Mouse (Mus musculus) embryonic facial prominence, embryonic 13.5 days (tissue): Measurements from ENCODE around the gene Pcbp2. TPM values are rescaled to one million over a fixed set of nuclear protein-coding genes. Genes with fewer than 3 reads are reported as not detected.
A peak's percentile ranks its signal among the peaks of the same experiment; 100 is the strongest.

Experiments
- ATAC-seq: fragments of 200-750 bp; cut with Nextera tagmentation; 2 replicates; pipeline ENCODE4 v1.8.0; 2017; ENCODE audit warnings: low read depth; ENCODE audit not compliant: insufficient number of reproducible peaks, insufficient read depth, low FRiP score, low TSS enrichment
- H3K27ac ChIP-seq: fragments of 300-500 bp; sonication (generic); 2 replicates; pipeline ENCODE4 v1.5.1; 2015; ENCODE audit warnings: moderate library complexity, mild to moderate bottlenecking, inconsistent platforms
- H3K27me3 ChIP-seq: fragments of 300-500 bp; sonication (generic); 2 replicates; pipeline ENCODE4 v1.6.1; 2015; ENCODE audit warnings: mild to moderate bottlenecking, inconsistent platforms
- H3K36me3 ChIP-seq: fragments of 300-500 bp; sonication (generic); 2 replicates; pipeline ENCODE4 v1.6.1; 2015; ENCODE audit warnings: mild to moderate bottlenecking, inconsistent platforms
- H3K4me1 ChIP-seq: fragments of 300-500 bp; sonication (generic); 2 replicates; pipeline ENCODE4 v1.6.1; 2015; ENCODE audit warnings: inconsistent platforms
- H3K4me2 ChIP-seq: fragments of 300-500 bp; sonication (generic); 2 replicates; pipeline ENCODE4 v1.6.1; 2015; ENCODE audit warnings: moderate library complexity, mild to moderate bottlenecking, inconsistent platforms
- H3K4me3 ChIP-seq: fragments of 300-500 bp; sonication (generic); 2 replicates; pipeline ENCODE4 v1.5.1; 2015; ENCODE audit warnings: mild to moderate bottlenecking, inconsistent platforms
- H3K9ac ChIP-seq: fragments of 300-500 bp; sonication (generic); 2 replicates; pipeline ENCODE4 v1.6.1; 2015; ENCODE audit warnings: mild to moderate bottlenecking, inconsistent platforms
- H3K9me3 ChIP-seq: fragments of 300-500 bp; sonication (generic); 2 replicates; pipeline ENCODE4 v1.6.1; 2016; ENCODE audit warnings: inconsistent platforms
- WGBS: fragments of 180-500 bp; shearing (Covaris S2); methylation state at CpG from one replicate; pipeline ENCODE4 v1.1.7; 2015; ENCODE audit warnings: mixed read lengths; 5-methylcytosine and 5-hydroxymethylcytosine counted together
- polyA plus RNA-seq: library from polyadenylated mRNA; unstranded; fragments of >200 nt; fragmentation: Nextera tagmentation; extraction: Ambion mirVana; gene quantifications from 2 replicates; pipeline ENCODE4 v1.2.1, GENCODE M21; 2015

The Pcbp2 gene
- polyA plus RNA-seq, 1 experiment from 2014 or later: 262 TPM

- no peak for ATAC-seq
- H3K36me3 ChIP-seq: peaks cover 5% of the 10 kb centered on the region; the same call in 1 of the 2 replicates
- H3K27ac ChIP-seq: no peak overlapping the region
- no peak overlapping the region for H3K4me3 ChIP-seq
- H3K4me1 ChIP-seq: peaks cover 12% of the 10 kb centered on the region
- no peaks in the 10 kb centered on the region for H3K9me3 ChIP-seq
- H3K27me3 ChIP-seq: no peaks in the 10 kb centered on the region
- H3K9ac ChIP-seq: no peak overlapping the region
- WGBS: 96% methylated on average over 9 of the region's 9 CpGs
- H3K4me2 ChIP-seq: no peak overlapping the region
Observed at GRCm38 (mm10) chr15:102468675-102469370, 1.5 kb upstream of the Pcbp2 start.

- Histone ChIP-seq H3K4me3 (peak overlapping the region; percentile 86), H3K27ac (peak overlapping the region; percentile 99), H3K9ac (peak overlapping the region; percentile 98), H3K4me2 (peak overlapping the region; percentile 73), H3K27me3 (no peaks in the 10 kb centered on the region), H3K4me1 (peaks cover 12% of the 10 kb centered on the region), H3K36me3 (peaks cover 24% of the 10 kb centered on the region), H3K9me3 (no peaks in the 10 kb centered on the region)
- peak; percentile 53; the same call in 1 of the 2 replicates for ATAC-seq
- under 1% methylated on average over 46 of the region's 67 CpGs for WGBS
Observed at GRCm38 (mm10) chr15:102470605-102471294, 411 bp downstream of the Pcbp2 start.

GRCm38 (mm10) chr15:102471295-102471645 lies 931 bp downstream of the Pcbp2 start:
- under 1% methylated on average over 10 of the region's 10 CpGs for WGBS
- H3K4me1 ChIP-seq: peaks cover 12% of the 10 kb centered on the region

GRCm38 (mm10) chr15:102471727-102472126 lies 1.4 kb downstream of the Pcbp2 start:
- Histone ChIP-seq H3K4me2 (peak overlapping the region; percentile 73), H3K9me3 (no peaks in the 10 kb centered on the region), H3K36me3 (peaks cover 34% of the 10 kb centered on the region), H3K4me3 (peak overlapping the region; percentile 86), H3K9ac (peak overlapping the region; percentile 98; the same call in 1 of the 2 replicates), H3K4me1 (peaks cover 12% of the 10 kb centered on the region), H3K27me3 (no peaks in the 10 kb centered on the region), H3K27ac (no peak overlapping the region)
- no peak for ATAC-seq

More at GRCm38 (mm10) chr15:102471295-102471645, 931 bp downstream of the Pcbp2 start:
- ATAC-seq: no peak
- Histone ChIP-seq H3K4me3 (peak overlapping the region; percentile 86), H3K9ac (peak overlapping the region; percentile 98), H3K27ac (peak overlapping the region; percentile 99), H3K36me3 (peaks cover 29% of the 10 kb centered on the region), H3K27me3 (no peaks in the 10 kb centered on the region), H3K4me2 (peak overlapping the region; percentile 73), H3K9me3 (no peaks in the 10 kb centered on the region)

- Histone ChIP-seq H3K9me3 (no peaks in the 10 kb centered on the region), H3K9ac (no peak overlapping the region), H3K4me1 (peaks cover 12% of the 10 kb centered on the region), H3K4me3 (0 out of 2 replicates have a peak overlapping the region, but pooled peaks have one; percentile 2), H3K36me3 (peaks cover 49% of the 10 kb centered on the region), H3K27me3 (no peaks in the 10 kb centered on the region), H3K27ac (no peak overlapping the region), H3K4me2 (peak overlapping the region; percentile 73; the same call in 1 of the 2 replicates)
- WGBS: 62% methylated on average over 2 of the region's 2 CpGs
- no peak for ATAC-seq
Observed at GRCm38 (mm10) chr15:102473246-102473645, 2.9 kb downstream of the Pcbp2 start.

GRCm38 (mm10) chr15:102474520-102474919 lies 4.2 kb downstream of the Pcbp2 start:
- no peaks in the 10 kb centered on the region for H3K9me3 ChIP-seq
- peaks cover 12% of the 10 kb centered on the region for H3K4me1 ChIP-seq
- no peak for ATAC-seq
- no peak overlapping the region for H3K9ac ChIP-seq
- no peak overlapping the region for H3K4me3 ChIP-seq
- WGBS: 87% methylated on average over 2 of the region's 2 CpGs
- no peak overlapping the region for H3K27ac ChIP-seq
- H3K27me3 ChIP-seq: no peaks in the 10 kb centered on the region
- H3K36me3 ChIP-seq: peaks cover 60% of the 10 kb centered on the region
- no peak overlapping the region for H3K4me2 ChIP-seq

- Histone ChIP-seq H3K9ac (no peak overlapping the region), H3K4me2 (no peak overlapping the region), H3K27me3 (no peaks in the 10 kb centered on the region), H3K27ac (no peak overlapping the region), H3K4me3 (no peak overlapping the region), H3K4me1 (no peaks in the 10 kb centered on the region), H3K36me3 (peaks cover 86% of the 10 kb centered on the region), H3K9me3 (no peaks in the 10 kb centered on the region)
- ATAC-seq: no peak
- 87% methylated on average over 3 of the region's 3 CpGs for WGBS
Observed at GRCm38 (mm10) chr15:102483136-102483535, 12.8 kb downstream of the Pcbp2 start.

- Histone ChIP-seq H3K27me3 (no peaks in the 10 kb centered on the region), H3K27ac (no peak overlapping the region), H3K9me3 (no peaks in the 10 kb centered on the region), H3K4me2 (no peak overlapping the region), H3K9ac (no peak overlapping the region), H3K36me3 (peaks cover 88% of the 10 kb centered on the region), H3K4me3 (no peak overlapping the region), H3K4me1 (no peaks in the 10 kb centered on the region)
- ATAC-seq: no peak
- WGBS: 93% methylated on average over 12 of the region's 12 CpGs
Observed at GRCm38 (mm10) chr15:102485853-102486252, 15.5 kb downstream of the Pcbp2 start.

GRCm38 (mm10) chr15:102487664-102488063 lies 17.3 kb downstream of the Pcbp2 start:
- 67% methylated on average over 1 of the region's 1 CpGs for WGBS
- no peak for ATAC-seq
- Histone ChIP-seq H3K4me2 (no peak overlapping the region), H3K27ac (no peak overlapping the region), H3K9ac (no peak overlapping the region), H3K36me3 (peaks cover 86% of the 10 kb centered on the region), H3K27me3 (no peaks in the 10 kb centered on the region), H3K4me1 (no peaks in the 10 kb centered on the region), H3K4me3 (no peak overlapping the region), H3K9me3 (no peaks in the 10 kb centered on the region)

- H3K4me3 ChIP-seq: no peak overlapping the region
- no peaks in the 10 kb centered on the region for H3K9me3 ChIP-seq
- no peaks in the 10 kb centered on the region for H3K27me3 ChIP-seq
- H3K4me2 ChIP-seq: no peak overlapping the region
- no peaks in the 10 kb centered on the region for H3K4me1 ChIP-seq
- no peak overlapping the region for H3K27ac ChIP-seq
- ATAC-seq: no peak
- no peak overlapping the region for H3K9ac ChIP-seq
- peaks cover 94% of the 10 kb centered on the region for H3K36me3 ChIP-seq
- WGBS: 86% methylated on average over 3 of the region's 3 CpGs
Observed at GRCm38 (mm10) chr15:102498322-102498721, 28.0 kb downstream of the Pcbp2 start.

GRCm38 (mm10) chr15:102499370-102499769 lies 29.0 kb downstream of the Pcbp2 start:
- no peak for ATAC-seq
- Histone ChIP-seq H3K27me3 (no peaks in the 10 kb centered on the region), H3K36me3 (peaks cover 95% of the 10 kb centered on the region), H3K9ac (no peak overlapping the region), H3K9me3 (no peaks in the 10 kb centered on the region), H3K4me3 (no peak overlapping the region), H3K4me1 (no peaks in the 10 kb centered on the region), H3K27ac (no peak overlapping the region), H3K4me2 (no peak overlapping the region)
- 69% methylated on average over 3 of the region's 3 CpGs for WGBS

- Histone ChIP-seq H3K4me1 (no peaks in the 10 kb centered on the region), H3K27ac (no peak overlapping the region), H3K36me3 (peaks cover 94% of the 10 kb centered on the region), H3K9me3 (no peaks in the 10 kb centered on the region), H3K4me2 (no peak overlapping the region), H3K27me3 (no peaks in the 10 kb centered on the region), H3K9ac (no peak overlapping the region), H3K4me3 (no peak overlapping the region)
- 88% methylated on average over 6 of the region's 6 CpGs for WGBS
- ATAC-seq: no peak
Observed at GRCm38 (mm10) chr15:102499851-102500250, 29.5 kb downstream of the Pcbp2 start.
